Mouse (Mus musculus) CD4-positive, CD25-positive, alpha-beta regulatory T cell (primary cell): Measurements from ENCODE around the gene Kap. TPM values are rescaled to one million over a fixed set of nuclear protein-coding genes. Genes with fewer than 3 reads are reported as not detected.

Experiments
- polyA plus RNA-seq: library from polyadenylated mRNA; unstranded; fragments of 100-300 nt; shearing (Covaris generic); gene quantifications from one replicate; pipeline ENCODE4 v1.2.1, GENCODE M21; 2017

Gene Kap
- not detected for polyA plus RNA-seq

DNA sequence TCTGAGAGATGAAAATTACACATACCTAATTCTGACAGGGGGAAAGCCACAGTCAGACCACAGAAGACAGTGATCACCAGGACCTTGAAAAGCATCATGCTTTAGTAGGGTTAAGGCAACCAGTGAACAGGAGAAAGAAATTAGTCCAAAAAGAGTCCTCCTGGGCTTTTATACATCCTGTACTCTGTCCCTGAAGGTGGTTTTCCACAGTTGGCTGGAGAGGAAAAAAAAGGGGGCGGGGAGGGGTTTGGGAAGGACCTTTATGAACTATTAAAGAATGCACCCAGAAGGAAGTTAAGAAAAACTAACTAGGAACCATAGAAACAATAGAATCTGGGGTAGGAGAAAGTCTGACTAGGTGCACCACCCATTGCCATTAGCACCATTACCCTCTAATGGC lies at the start of gene Kap:
Kap (minus strand) TSS at position 237 of the 400 bp plus-strand sequence.

Other genes starting within 250 kb of the Kap start
- 19.9 TPM for gene Etv6, start 181.9 kb upstream of the Kap start, polyA plus RNA-seq